Mouse (Mus musculus): ENCODE measurements around the gene Fcho1.
"Not testable (repeated sequence)": the region's sequence is repeated elsewhere in the genome, so short reads cannot be mapped to it uniquely, and the experiment has no call there.

The Fcho1 gene

GRCm38 (mm10) chr8:71725122-71725924 lies at the start of gene Fcho1:
Fcho1 (minus strand) TSS chr8:71725716.
- peak; percentile 71 for DNase-seq

- DNase-seq: no peak
These were observed 45.8 kb upstream of the Fcho1 start for GRCm38 (mm10) chr8:71771336-71771735.

GRCm38 (mm10) chr8:71758816-71759215 lies 33.3 kb upstream of the Fcho1 start:
- DNase-seq: no peak

- DNase-seq: not testable (repeated sequence)
These were observed 27.5 kb upstream of the Fcho1 start for GRCm38 (mm10) chr8:71752881-71753552.

- not testable (repeated sequence) for DNase-seq
These were observed 26.7 kb upstream of the Fcho1 start for GRCm38 (mm10) chr8:71752263-71752662.

GRCm38 (mm10) chr8:71751337-71751886 lies 25.9 kb upstream of the Fcho1 start:
- DNase-seq: peak; percentile 56

- not testable (repeated sequence) for DNase-seq
These were observed 24.0 kb upstream of the Fcho1 start for GRCm38 (mm10) chr8:71749321-71750075.

GRCm38 (mm10) chr8:71747082-71747481 lies 21.6 kb upstream of the Fcho1 start:
- DNase-seq: not testable (repeated sequence)

GRCm38 (mm10) chr8:71745322-71745721 lies 19.8 kb upstream of the Fcho1 start:
- DNase-seq: no peak

GRCm38 (mm10) chr8:71742783-71743182 lies 17.3 kb upstream of the Fcho1 start:
- no peak for DNase-seq

GRCm38 (mm10) chr8:71741687-71742114 lies 16.2 kb upstream of the Fcho1 start:
- DNase-seq: no peak

- no peak for DNase-seq
These were observed 15.7 kb upstream of the Fcho1 start for GRCm38 (mm10) chr8:71741226-71741625.

- DNase-seq: not testable (repeated sequence)
These were observed 12.8 kb upstream of the Fcho1 start for GRCm38 (mm10) chr8:71738316-71738715.

- peak; percentile 65 for DNase-seq
These were observed 6.2 kb upstream of the Fcho1 start for GRCm38 (mm10) chr8:71731652-71732230.

GRCm38 (mm10) chr8:71728826-71729620 lies 3.5 kb upstream of the Fcho1 start:
- no peak for DNase-seq

GRCm38 (mm10) chr8:71728240-71728785 lies 2.8 kb upstream of the Fcho1 start:
- DNase-seq: no peak

- no peak for DNase-seq
These were observed 1.1 kb downstream of the Fcho1 start for GRCm38 (mm10) chr8:71724389-71724788.

GRCm38 (mm10) chr8:71723047-71723551 lies 2.4 kb downstream of the Fcho1 start:
- no peak for DNase-seq

- no peak for DNase-seq
These were observed 5.5 kb downstream of the Fcho1 start for GRCm38 (mm10) chr8:71719928-71720457.

GRCm38 (mm10) chr8:71719218-71719617 lies 6.3 kb downstream of the Fcho1 start:
- DNase-seq: no peak

- DNase-seq: no peak
These were observed 7.3 kb downstream of the Fcho1 start for GRCm38 (mm10) chr8:71718252-71718651.
